Mouse (Mus musculus) frontal cortex, postnatal 10 days (tissue): ENCODE results near the gene Cib1.

Source experiments
- DNase-seq, 2 experiments: peaks; one replicate each; pipeline ENCODE4 v3.0.0; 2022; ENCODE audit warnings: low spot score in 2 of 2, mixed read lengths in 1 of 2

Gene Cib1

GRCm38 (mm10) chr7:80232489-80233029 lies at the start of gene Cib1, which contains the start of gene Gdpgp1:
Cib1 (minus strand) TSS chr7:80232813.
Gdpgp1 (plus strand) TSS chr7:80232865.
- DNase-seq: peak; percentile 91 to 95

- no peak for DNase-seq
Measured at GRCm38 (mm10) chr7:80281646-80282045, 49.0 kb upstream of the Cib1 start.

GRCm38 (mm10) chr7:80280998-80281397 lies 48.4 kb upstream of the Cib1 start:
- no peak for DNase-seq

GRCm38 (mm10) chr7:80280032-80280431 lies 47.4 kb upstream of the Cib1 start:
- DNase-seq: no peak

GRCm38 (mm10) chr7:80276374-80276773 lies 43.8 kb upstream of the Cib1 start:
- no peak for DNase-seq

GRCm38 (mm10) chr7:80273456-80273855 lies 40.8 kb upstream of the Cib1 start:
- DNase-seq: no peak

GRCm38 (mm10) chr7:80269751-80270255 lies 37.2 kb upstream of the Cib1 start:
- DNase-seq: peak in 1 of 2 experiments; percentile 20

- peak; percentile 92 to 93 for DNase-seq
Measured at GRCm38 (mm10) chr7:80268897-80269750, 36.5 kb upstream of the Cib1 start, which contains the start of gene Vps33b. Vps33b (plus strand) TSS chr7:80269649.

GRCm38 (mm10) chr7:80267764-80268163 lies 35.2 kb upstream of the Cib1 start:
- no peak for DNase-seq

GRCm38 (mm10) chr7:80264606-80265005 lies 32.0 kb upstream of the Cib1 start:
- DNase-seq: no peak

GRCm38 (mm10) chr7:80261372-80261990 lies 28.9 kb upstream of the Cib1 start:
- DNase-seq: peak in 1 of 2 experiments; percentile 17

- peak; percentile 73 to 81 for DNase-seq
Measured at GRCm38 (mm10) chr7:80260625-80261371, 28.2 kb upstream of the Cib1 start, which contains the start of gene Ngrn. Ngrn (plus strand) TSS chr7:80261215.

- no peak for DNase-seq
Measured at GRCm38 (mm10) chr7:80257706-80258105, 25.1 kb upstream of the Cib1 start.

- DNase-seq: no peak
Measured at GRCm38 (mm10) chr7:80255981-80256380, 23.4 kb upstream of the Cib1 start.

- DNase-seq: no peak
Measured at GRCm38 (mm10) chr7:80252886-80253285, 20.3 kb upstream of the Cib1 start.

GRCm38 (mm10) chr7:80252437-80252836 lies 19.8 kb upstream of the Cib1 start:
- no peak for DNase-seq

- DNase-seq: no peak
Measured at GRCm38 (mm10) chr7:80246859-80247258, 14.2 kb upstream of the Cib1 start.

- peak; percentile 94 to 95 for DNase-seq
Measured at GRCm38 (mm10) chr7:80246148-80246721, 13.6 kb upstream of the Cib1 start, which contains the start of gene Ttll13. Ttll13 (plus strand) TSS chr7:80246376.

GRCm38 (mm10) chr7:80244851-80245250 lies 12.2 kb upstream of the Cib1 start:
- no peak for DNase-seq

GRCm38 (mm10) chr7:80241661-80242060 lies 9.0 kb upstream of the Cib1 start:
- no peak for DNase-seq

GRCm38 (mm10) chr7:80238542-80238941 lies 5.9 kb upstream of the Cib1 start:
- no peak for DNase-seq
